Mouse (Mus musculus): ENCODE measurements at regions not wholly inside any gene's neighbourhood (a gene's known extent, or its start where the extent isn't known, plus 50 kb on each side); places are given as distances from the start of the nearest gene placed in this dataset.

GRCm38 (mm10) chr9:63875193-63875592 is 117.4 kb upstream of the Smad3 start:
- TF ChIP-seq POLR2A (IDR thresholded peaks at IDR 0.05; ENCODE audit: low read depth, low read length) = no peak
- no peak for TF ChIP-seq CTCF (IDR thresholded peaks at IDR 0.05; ENCODE audit: extremely low read depth, insufficient read length, insufficient replicate concordance, low read depth, low read length)
- 93% methylated on average over 5 of the region's 5 CpGs for WGBS

GRCm38 (mm10) chr9:63864350-63864749 is 106.6 kb upstream of the Smad3 start:
- Histone ChIP-seq H3K36me3 (ENCODE audit: control insufficient read depth, insufficient read depth, low read length) (no peaks in the 10 kb centered on the region), H3K4me3 (ENCODE audit: low read depth, low read length) (no peak overlapping the region), H3K4me1 (ENCODE audit: control insufficient read depth, insufficient read depth, insufficient read length, low read length) (no peaks in the 10 kb centered on the region), H3K27me3 (ENCODE audit: control insufficient read depth, insufficient read depth, low read length) (no peaks in the 10 kb centered on the region), H3K27ac (ENCODE audit: insufficient read depth, low read depth, low read length) (no peak overlapping the region)
- TF ChIP-seq CTCF (IDR thresholded peaks at IDR 0.05; ENCODE audit: extremely low read depth, insufficient read length, insufficient replicate concordance, low read depth, low read length) (no peak), POLR2A (IDR thresholded peaks at IDR 0.05; ENCODE audit: low read depth, low read length) (no peak)
- 74% methylated on average over 11 of the region's 11 CpGs for WGBS

More at GRCm38 (mm10) chr9:63875193-63875592, 117.4 kb upstream of the Smad3 start:
- H3K36me3 ChIP-seq (ENCODE audit: control insufficient read depth, insufficient read depth, low read length) = no peaks in the 10 kb centered on the region
- 0 out of 2 replicates have a peak, but pooled peaks cover 7% of the 10 kb centered on the region for H3K27me3 ChIP-seq (ENCODE audit: control insufficient read depth, insufficient read depth, low read length)
- H3K4me3 ChIP-seq (ENCODE audit: low read depth, low read length) = no peak overlapping the region
- H3K4me1 ChIP-seq (ENCODE audit: control insufficient read depth, insufficient read depth, insufficient read length, low read length) = no peaks in the 10 kb centered on the region
- no peak overlapping the region for H3K27ac ChIP-seq (ENCODE audit: insufficient read depth, low read depth, low read length)

GRCm38 (mm10) chr9:63863328-63863727 is 105.5 kb upstream of the Smad3 start:
- no peak overlapping the region for H3K4me3 ChIP-seq (ENCODE audit: low read depth, low read length)
- TF ChIP-seq POLR2A (IDR thresholded peaks at IDR 0.05; ENCODE audit: low read depth, low read length) (no peak), CTCF (IDR thresholded peaks at IDR 0.05; ENCODE audit: extremely low read depth, insufficient read length, insufficient replicate concordance, low read depth, low read length) (no peak)
- 71% methylated on average over 4 of the region's 4 CpGs for WGBS
- H3K4me1 ChIP-seq (ENCODE audit: control insufficient read depth, insufficient read depth, insufficient read length, low read length) = no peaks in the 10 kb centered on the region
- H3K27me3 ChIP-seq (ENCODE audit: control insufficient read depth, insufficient read depth, low read length) = no peaks in the 10 kb centered on the region
- H3K27ac ChIP-seq (ENCODE audit: insufficient read depth, low read depth, low read length) = no peak overlapping the region
- H3K36me3 ChIP-seq (ENCODE audit: control insufficient read depth, insufficient read depth, low read length) = no peaks in the 10 kb centered on the region

GRCm38 (mm10) chr9:63862427-63862826 is 104.6 kb upstream of the Smad3 start:
- WGBS = 34% methylated on average over 6 of the region's 6 CpGs
- TF ChIP-seq POLR2A (IDR thresholded peaks at IDR 0.05; ENCODE audit: low read depth, low read length) = no peak
- no peak for TF ChIP-seq CTCF (IDR thresholded peaks at IDR 0.05; ENCODE audit: extremely low read depth, insufficient read length, insufficient replicate concordance, low read depth, low read length)
- H3K27me3 ChIP-seq (ENCODE audit: control insufficient read depth, insufficient read depth, low read length) = no peaks in the 10 kb centered on the region
- no peaks in the 10 kb centered on the region for H3K4me1 ChIP-seq (ENCODE audit: control insufficient read depth, insufficient read depth, insufficient read length, low read length)
- H3K4me3 ChIP-seq (ENCODE audit: low read depth, low read length) = no peak overlapping the region
- H3K27ac ChIP-seq (ENCODE audit: insufficient read depth, low read depth, low read length) = no peak overlapping the region
- no peaks in the 10 kb centered on the region for H3K36me3 ChIP-seq (ENCODE audit: control insufficient read depth, insufficient read depth, low read length)

GRCm38 (mm10) chr9:63861418-63861817 is 103.6 kb upstream of the Smad3 start:
- TF ChIP-seq POLR2A (IDR thresholded peaks at IDR 0.05; ENCODE audit: low read depth, low read length) (no peak), CTCF (IDR thresholded peaks at IDR 0.05; ENCODE audit: extremely low read depth, insufficient read length, insufficient replicate concordance, low read depth, low read length) (no peak)
- Histone ChIP-seq H3K27ac (ENCODE audit: insufficient read depth, low read depth, low read length) (no peak overlapping the region), H3K36me3 (ENCODE audit: control insufficient read depth, insufficient read depth, low read length) (no peaks in the 10 kb centered on the region), H3K27me3 (ENCODE audit: control insufficient read depth, insufficient read depth, low read length) (no peaks in the 10 kb centered on the region), H3K4me1 (ENCODE audit: control insufficient read depth, insufficient read depth, insufficient read length, low read length) (0 out of 2 replicates have a peak, but pooled peaks cover 1% of the 10 kb centered on the region), H3K4me3 (ENCODE audit: low read depth, low read length) (no peak overlapping the region)
- 70% methylated on average over 4 of the region's 4 CpGs for WGBS

- H3K36me3 ChIP-seq (ENCODE audit: control insufficient read depth, insufficient read depth, low read length) = no peaks in the 10 kb centered on the region
- H3K4me3 ChIP-seq (ENCODE audit: low read depth, low read length) = no peak overlapping the region
- no peaks in the 10 kb centered on the region for H3K27me3 ChIP-seq (ENCODE audit: control insufficient read depth, insufficient read depth, low read length)
- 82% methylated on average over 2 of the region's 2 CpGs for WGBS
- no peak overlapping the region for H3K27ac ChIP-seq (ENCODE audit: insufficient read depth, low read depth, low read length)
- H3K4me1 ChIP-seq (ENCODE audit: control insufficient read depth, insufficient read depth, insufficient read length, low read length) = 0 out of 2 replicates have a peak, but pooled peaks cover 2% of the 10 kb centered on the region
- no peak for TF ChIP-seq CTCF (IDR thresholded peaks at IDR 0.05; ENCODE audit: extremely low read depth, insufficient read length, insufficient replicate concordance, low read depth, low read length)
- TF ChIP-seq POLR2A (IDR thresholded peaks at IDR 0.05; ENCODE audit: low read depth, low read length) = no peak
Measured at GRCm38 (mm10) chr9:63860196-63860595, 102.4 kb upstream of the Smad3 start.

GRCm38 (mm10) chr9:63856065-63856736 is 98.4 kb upstream of the Smad3 start:
- WGBS = 59% methylated on average over 9 of the region's 9 CpGs

More at GRCm38 (mm10) chr9:63856065-63856736, 98.4 kb upstream of the Smad3 start:
- Histone ChIP-seq H3K4me1 (ENCODE audit: control insufficient read depth, insufficient read depth, insufficient read length, low read length) (0 out of 2 replicates have a peak, but pooled peaks cover 2% of the 10 kb centered on the region), H3K27me3 (ENCODE audit: control insufficient read depth, insufficient read depth, low read length) (no peaks in the 10 kb centered on the region), H3K36me3 (ENCODE audit: control insufficient read depth, insufficient read depth, low read length) (no peaks in the 10 kb centered on the region), H3K27ac (ENCODE audit: insufficient read depth, low read depth, low read length) (no peak overlapping the region), H3K4me3 (ENCODE audit: low read depth, low read length) (no peak overlapping the region)
- TF ChIP-seq CTCF (IDR thresholded peaks at IDR 0.05; ENCODE audit: extremely low read depth, insufficient read length, insufficient replicate concordance, low read depth, low read length) (no peak), POLR2A (IDR thresholded peaks at IDR 0.05; ENCODE audit: low read depth, low read length) (no peak)
